Mouse (Mus musculus): ENCODE data around the gene Adgrg3. TPM values are rescaled to one million over a fixed set of nuclear protein-coding genes. Genes with fewer than 3 reads are reported as not detected.

The Adgrg3 gene
- polyA plus RNA-seq, 1 experiment from 2014 or later: 0.96 TPM

DNA sequence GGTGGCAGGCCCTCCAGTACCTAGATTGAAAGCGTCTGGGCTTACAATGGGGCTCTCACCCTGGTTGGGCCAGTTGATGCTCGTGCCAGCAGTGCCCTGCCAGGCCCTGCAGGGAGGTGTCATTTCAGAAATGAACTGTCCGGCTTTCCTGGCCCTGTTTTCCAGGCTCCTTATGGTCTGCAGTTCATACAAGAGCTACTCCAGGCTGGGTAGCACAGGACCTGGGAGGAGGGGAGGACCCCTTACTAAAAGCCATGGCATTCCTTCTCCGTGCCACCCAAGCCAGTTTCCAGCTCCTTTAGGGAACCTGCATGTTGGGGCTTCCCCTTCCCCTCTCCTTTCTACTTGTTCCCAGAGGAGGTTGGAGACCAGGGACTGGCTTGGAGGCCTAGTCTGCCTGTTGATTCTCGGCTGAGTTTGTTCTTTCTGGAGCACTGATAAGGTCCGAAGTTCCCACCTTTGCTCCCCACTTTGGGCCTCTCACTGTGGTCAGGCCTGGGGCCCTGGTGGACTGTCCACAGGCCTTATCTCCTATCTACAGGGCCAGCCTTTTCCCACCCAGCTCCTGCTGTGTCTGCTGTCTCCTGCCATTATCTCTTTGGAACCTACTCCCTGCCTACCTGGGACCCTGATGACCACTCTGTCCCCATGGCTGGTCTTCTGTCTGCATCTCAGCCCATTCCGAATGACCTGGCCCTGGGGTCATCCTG lies 68.1 kb downstream of the Adgrg3 start:
- no peak overlapping the region for H3K27ac ChIP-seq
- no peak for ATAC-seq
- H3K4me2 ChIP-seq (replicated peaks): no peak overlapping the region
- H3K4me1 ChIP-seq (replicated peaks): peaks cover 24% of the 10 kb centered on the region
- H3K27me3 ChIP-seq: no peaks in the 10 kb centered on the region
- no peak overlapping the region for H3K4me3 ChIP-seq (replicated peaks)
- WGBS: 88% methylated on average over 7 of the region's 7 CpGs
- H3K9me3 ChIP-seq: no peaks in the 10 kb centered on the region
- H3K36me3 ChIP-seq: peaks cover 72% of the 10 kb centered on the region
- H3K9ac ChIP-seq (replicated peaks): no peak overlapping the region

DNA sequence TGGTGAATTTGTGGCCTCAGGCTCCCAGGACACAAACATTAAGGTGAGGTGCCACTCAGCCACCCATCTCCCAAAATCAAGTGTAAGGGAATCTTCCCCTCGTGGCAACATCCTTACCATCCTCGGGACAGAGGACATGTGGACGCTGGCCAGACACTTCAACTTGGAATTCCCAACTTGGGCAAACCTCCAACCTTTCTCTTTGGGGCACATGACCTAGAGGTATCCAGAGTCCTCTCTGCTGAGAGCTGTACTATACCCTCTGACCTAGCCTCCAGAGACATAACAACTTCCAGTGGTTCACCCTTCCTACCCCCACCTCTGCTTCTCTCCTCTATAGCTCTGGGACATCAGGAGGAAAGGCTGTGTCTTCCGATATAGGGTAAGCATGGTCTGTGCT lies 76.1 kb downstream of the Adgrg3 start:
- H3K9me3 ChIP-seq: no peaks in the 10 kb centered on the region
- H3K36me3 ChIP-seq: peaks cover 100% of the 10 kb centered on the region

More for the DNA sequence above, 76.1 kb downstream of the Adgrg3 start:
- no peak for ATAC-seq
- no peak overlapping the region for H3K4me2 ChIP-seq (replicated peaks)
- H3K4me3 ChIP-seq (replicated peaks): no peak overlapping the region
- WGBS: 94% methylated on average over 4 of the region's 4 CpGs
- no peak overlapping the region for H3K27ac ChIP-seq
- no peak overlapping the region for H3K9ac ChIP-seq (replicated peaks)
- no peaks in the 10 kb centered on the region for H3K27me3 ChIP-seq
- no peaks in the 10 kb centered on the region for H3K4me1 ChIP-seq (replicated peaks)

Other genes starting within 250 kb of the Adgrg3 start
- 14.2 and 14.5 TPM in 2 replicates for gene Cx3cl1, start 245.7 kb upstream of the Adgrg3 start, polyA plus RNA-seq (2015; fragmentation: Nextera tagmentation; extraction: Ambion mirVana)
- 0.46 TPM in 1 of 2 replicates, not detected in the other for gene Ccl17, start 207.2 kb upstream of the Adgrg3 start, polyA plus RNA-seq (2015; fragmentation: Nextera tagmentation; extraction: Ambion mirVana)
- gene Coq9, start 179.4 kb upstream of the Adgrg3 start, polyA plus RNA-seq (2015; fragmentation: Nextera tagmentation; extraction: Ambion mirVana): 56.1 and 61.6 TPM in 2 replicates
- gene Ciapin1, start 179.3 kb upstream of the Adgrg3 start, polyA plus RNA-seq (2015; fragmentation: Nextera tagmentation; extraction: Ambion mirVana): 202 and 203 TPM in 2 replicates
- gene Polr2c, start 160.2 kb upstream of the Adgrg3 start, polyA plus RNA-seq (2015; fragmentation: Nextera tagmentation; extraction: Ambion mirVana): 133 and 140 TPM in 2 replicates
- gene Dok4, start 141.4 kb upstream of the Adgrg3 start, polyA plus RNA-seq (2015; fragmentation: Nextera tagmentation; extraction: Ambion mirVana): 51.2 and 54.5 TPM in 2 replicates
- 4.0 and 6.0 TPM in 2 replicates for gene Ccdc102a, start 99.6 kb upstream of the Adgrg3 start, polyA plus RNA-seq (2015; fragmentation: Nextera tagmentation; extraction: Ambion mirVana)
- 0.08 and 0.13 TPM in 2 replicates for gene Adgrg5, start 94.0 kb upstream of the Adgrg3 start, polyA plus RNA-seq (2015; fragmentation: Nextera tagmentation; extraction: Ambion mirVana)
- 189 and 212 TPM in 2 replicates for gene Adgrg1, start 42.9 kb upstream of the Adgrg3 start, polyA plus RNA-seq (2015; fragmentation: Nextera tagmentation; extraction: Ambion mirVana)
- gene Drc7, start 37.4 kb downstream of the Adgrg3 start, polyA plus RNA-seq (2015; fragmentation: Nextera tagmentation; extraction: Ambion mirVana): 0.24 and 0.58 TPM in 2 replicates
- 38.8 and 39.7 TPM in 2 replicates for gene Katnb1, start 63.5 kb downstream of the Adgrg3 start, polyA plus RNA-seq (2015; fragmentation: Nextera tagmentation; extraction: Ambion mirVana)
- 12.6 and 14.3 TPM in 2 replicates for gene Kifc3, start 185.1 kb downstream of the Adgrg3 start, polyA plus RNA-seq (2015; fragmentation: Nextera tagmentation; extraction: Ambion mirVana)

Data from midbrain, embryonic 13.5 days (tissue).